Mouse (Mus musculus): ENCODE measurements at regions not wholly inside any gene's neighbourhood (a gene's known extent, or its start where the extent isn't known, plus 50 kb on each side); places are given as distances from the start of the nearest gene placed in this dataset.

DNA sequence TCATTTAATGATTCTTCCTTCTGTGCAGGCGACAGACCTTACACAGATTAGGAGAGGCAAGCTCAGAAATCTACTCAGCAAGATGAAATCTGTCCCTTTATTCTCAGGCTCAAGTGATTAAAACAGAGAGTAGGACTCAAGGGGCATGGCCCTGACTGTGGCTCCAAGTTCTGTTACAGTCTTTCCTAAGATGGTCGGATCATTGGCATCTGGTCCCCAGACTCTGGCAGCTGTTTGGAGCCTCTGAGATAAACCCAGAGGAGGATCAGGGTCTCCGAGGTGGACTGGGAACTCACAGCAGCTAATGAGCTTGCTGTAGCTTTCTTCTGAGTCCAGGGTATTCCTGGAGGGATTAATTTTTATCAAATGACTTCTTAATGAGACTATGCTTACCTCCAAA, 51.7 kb upstream of the Hs3st2 start:
- no peak for DNase-seq (ENCODE audit: low spot score in 2 of 2)
